Mouse (Mus musculus) spleen, adult 18-20 months (tissue): ENCODE results near the gene Ap2s1.
"Not testable (repeated sequence)": the region's sequence is repeated elsewhere in the genome, so short reads cannot be mapped to it uniquely, and the experiment has no call there.

Experiments
- DNase-seq, 2 experiments: peaks; one replicate each; pipeline ENCODE4 v3.0.0; 2022; ENCODE audit warnings: mixed read lengths in 2 of 2

Ap2s1 gene

GRCm38 (mm10) chr7:16738073-16738696 is at the start of gene Ap2s1:
Gene Ap2s1 (plus strand): TSS chr7:16738410.
- DNase-seq: peak; percentile 90 to 91

DNA sequence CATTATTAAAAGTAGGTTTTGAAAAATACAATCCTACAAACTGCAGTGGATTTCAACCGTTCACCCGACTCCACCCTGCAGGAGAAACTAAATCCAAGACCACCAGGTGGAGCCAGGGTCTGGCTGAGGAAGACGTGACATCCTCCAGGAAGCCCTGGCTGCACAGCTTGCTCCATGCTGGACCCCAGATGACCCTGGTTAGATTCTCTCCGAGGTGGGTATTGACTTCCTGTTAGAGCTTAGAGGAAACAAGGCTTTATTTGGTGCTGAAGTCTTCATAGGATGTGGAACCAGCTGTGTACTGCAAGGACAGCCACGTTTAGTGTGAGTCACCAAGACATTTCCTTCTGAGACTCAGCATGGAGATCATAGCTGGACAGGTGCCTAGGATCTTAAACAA is 49.0 kb upstream of the Ap2s1 start:
- no peak for DNase-seq

GRCm38 (mm10) chr7:16695025-16695424 is 43.2 kb upstream of the Ap2s1 start:
- peak in 1 of 2 experiments; percentile 42 for DNase-seq

- DNase-seq: no peak
These were observed 39.2 kb upstream of the Ap2s1 start for GRCm38 (mm10) chr7:16699042-16699441.

GRCm38 (mm10) chr7:16700583-16700982 is 37.6 kb upstream of the Ap2s1 start:
- DNase-seq: no peak

GRCm38 (mm10) chr7:16706385-16706784 is 31.8 kb upstream of the Ap2s1 start:
- DNase-seq: no peak

DNA sequence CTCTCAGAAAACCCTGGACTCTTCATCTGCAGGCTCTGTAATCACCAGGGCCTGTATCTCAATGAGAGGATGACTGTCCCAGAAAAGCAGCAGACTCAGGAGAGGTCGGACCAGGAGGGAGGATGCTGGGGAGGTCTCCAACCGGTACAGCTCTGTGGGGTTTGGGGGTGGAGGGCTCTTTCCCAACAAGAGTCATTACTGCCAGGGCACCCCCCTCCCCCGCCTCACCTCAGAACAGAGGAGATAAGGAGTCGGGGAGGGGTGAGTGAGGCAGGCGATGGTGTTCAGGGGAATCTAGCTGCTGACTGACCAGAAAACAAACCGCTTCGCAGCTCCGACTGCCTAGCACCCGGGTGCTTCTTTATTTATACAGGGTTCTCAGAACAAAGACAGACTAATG is 30.0 kb upstream of the Ap2s1 start:
- DNase-seq: no peak

DNA sequence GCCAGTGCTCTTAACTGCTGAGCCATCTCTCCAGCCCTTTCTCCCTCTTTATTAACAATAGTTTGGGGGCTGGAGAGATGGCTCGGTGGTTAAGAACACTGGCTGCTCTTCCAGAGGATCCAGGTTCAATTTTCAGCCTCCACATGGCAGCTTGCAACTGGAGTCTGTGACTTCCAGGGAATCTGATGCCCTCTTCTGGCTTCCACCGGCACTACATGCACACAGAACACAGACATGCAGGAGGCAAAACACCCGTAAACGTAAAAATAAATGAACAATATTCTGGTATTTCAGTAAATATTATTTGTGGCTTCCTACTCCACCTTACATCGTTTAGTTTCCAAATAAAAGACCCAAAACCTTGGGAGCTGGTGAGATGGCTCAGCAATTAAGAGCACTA is 27.6 kb upstream of the Ap2s1 start:
- DNase-seq: no peak

DNA sequence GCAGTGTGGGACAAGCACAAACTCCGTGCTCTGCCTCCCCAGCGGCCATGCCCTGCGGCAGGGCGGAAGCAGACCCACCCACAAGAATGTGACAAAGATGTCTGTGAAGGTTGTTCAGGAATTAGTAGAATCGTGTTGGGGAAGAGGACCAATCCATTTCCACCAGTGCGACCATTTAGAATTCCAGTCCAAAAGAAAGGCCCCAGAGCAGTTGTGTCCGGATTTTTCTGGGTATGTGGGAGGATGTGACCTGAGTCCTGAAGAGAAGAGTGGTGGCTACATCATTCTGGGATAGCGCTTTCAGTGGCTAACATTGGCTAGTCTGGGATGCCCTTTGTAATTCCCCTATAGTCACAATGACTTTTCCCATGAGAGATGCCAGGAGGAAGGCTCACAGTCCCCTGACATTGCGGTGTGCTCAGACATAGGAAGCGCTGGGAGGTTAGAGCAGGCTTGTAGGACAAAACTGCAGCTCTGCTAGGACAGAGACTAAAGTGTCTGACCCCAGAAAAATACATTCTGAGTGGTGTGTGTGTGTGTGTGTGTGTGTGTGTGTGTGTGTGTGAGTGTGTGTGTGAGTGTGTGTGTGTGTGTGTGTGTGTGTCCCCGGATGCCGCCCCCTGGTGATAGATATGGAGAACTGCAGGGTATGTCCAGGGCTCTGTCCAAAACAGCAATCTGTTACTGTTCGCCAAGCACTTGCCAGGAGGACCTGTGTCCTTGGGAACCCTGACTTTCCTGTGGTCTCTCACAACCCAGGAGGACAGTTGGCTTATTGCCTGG is 25.4 kb upstream of the Ap2s1 start:
- no peak for DNase-seq

GRCm38 (mm10) chr7:16716456-16717152 is 21.6 kb upstream of the Ap2s1 start:
- DNase-seq: not testable (repeated sequence)

DNA sequence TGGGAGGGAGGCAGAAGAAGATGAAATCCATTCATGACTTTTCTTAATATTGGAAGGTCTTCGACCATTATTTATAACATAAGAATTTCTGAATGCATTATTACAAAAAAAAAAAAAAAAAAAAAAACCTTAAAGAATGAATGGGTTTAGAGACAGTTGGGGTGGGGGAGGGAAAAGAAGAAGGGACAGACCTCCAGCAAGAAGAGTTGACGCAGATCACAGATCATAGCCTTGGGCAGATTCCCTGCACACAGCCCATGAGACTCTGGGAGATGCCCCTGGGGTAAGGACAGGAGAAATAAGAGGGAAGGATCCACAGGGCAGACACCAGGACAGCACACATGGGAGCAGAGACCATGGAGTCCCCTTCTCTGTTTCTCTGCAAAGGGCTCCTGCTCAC is 16.6 kb upstream of the Ap2s1 start, which contains the start of gene Ceacam9:
TSS of gene Ceacam9 (plus strand) at position 301 of the 400 bp plus-strand sequence.
- DNase-seq: no peak

- DNase-seq: not testable (repeated sequence)
These were observed 15.7 kb upstream of the Ap2s1 start for GRCm38 (mm10) chr7:16722490-16722889.

- peak; percentile 24 to 71 for DNase-seq
These were observed 9.4 kb upstream of the Ap2s1 start for GRCm38 (mm10) chr7:16728596-16729348.

DNA sequence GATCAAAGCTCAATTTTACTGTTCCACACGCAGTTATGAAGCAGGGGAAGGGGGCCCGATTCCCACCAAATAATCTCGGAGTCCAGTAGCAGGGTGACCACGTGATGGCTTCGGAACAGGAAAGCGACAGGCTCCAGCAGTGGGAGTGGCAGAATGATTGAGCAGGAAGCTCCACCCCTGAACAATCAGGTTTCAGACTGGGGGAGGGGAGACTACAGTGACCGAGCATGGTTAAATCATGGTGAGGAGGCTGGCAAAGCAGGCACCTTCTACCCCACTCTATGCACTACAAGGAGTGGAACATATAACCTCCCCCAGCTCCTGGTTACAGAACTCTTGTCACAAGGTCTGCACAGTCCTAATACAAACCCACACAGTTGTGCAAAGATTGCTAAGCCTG is 8.6 kb upstream of the Ap2s1 start:
- not testable (repeated sequence) for DNase-seq

DNA sequence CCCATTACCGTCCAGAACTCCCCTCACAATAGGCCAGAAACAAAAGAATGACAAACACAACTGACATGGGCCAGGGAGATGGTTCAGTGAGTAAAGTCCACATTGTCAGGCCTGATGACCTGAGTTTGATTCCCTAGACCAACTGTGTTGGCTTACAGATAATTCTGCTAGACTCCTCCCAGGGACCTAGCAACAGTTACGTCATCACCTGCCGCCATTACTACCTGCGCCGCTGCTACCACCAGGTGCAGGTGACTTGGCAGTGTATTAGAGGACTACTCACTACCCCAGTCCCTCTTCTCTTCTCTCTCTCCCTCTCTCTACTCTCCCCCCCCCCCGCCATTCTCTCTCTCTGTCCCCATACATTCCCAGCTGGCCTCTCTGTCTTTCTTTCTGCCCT is 7.4 kb upstream of the Ap2s1 start:
- no peak for DNase-seq

DNA sequence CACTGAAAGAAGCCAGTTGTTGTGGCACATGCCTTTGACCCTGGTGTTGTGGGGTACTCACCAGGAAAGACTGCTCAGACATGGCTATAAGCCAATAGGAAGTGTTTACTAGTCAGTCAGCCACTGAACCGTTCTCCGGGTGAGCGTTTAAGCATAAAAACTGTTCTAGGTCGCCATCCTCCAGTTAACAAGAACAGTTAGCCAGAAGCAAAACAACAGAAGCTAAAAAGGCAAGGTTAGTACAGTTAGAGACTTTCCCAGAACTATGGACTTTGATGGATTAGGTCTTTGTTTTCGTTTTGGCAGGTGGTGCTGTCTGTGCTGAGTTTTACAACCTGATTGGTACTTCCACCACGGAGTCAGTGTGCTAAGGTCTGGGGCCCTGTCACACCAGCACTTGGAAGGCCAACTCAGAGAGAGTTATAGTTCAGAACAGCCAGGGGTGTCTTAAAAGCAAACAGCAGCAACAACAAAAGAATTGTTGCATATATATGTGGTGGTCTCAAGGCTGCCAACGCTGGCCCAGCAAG is 6.3 kb upstream of the Ap2s1 start:
- DNase-seq: no peak

DNA sequence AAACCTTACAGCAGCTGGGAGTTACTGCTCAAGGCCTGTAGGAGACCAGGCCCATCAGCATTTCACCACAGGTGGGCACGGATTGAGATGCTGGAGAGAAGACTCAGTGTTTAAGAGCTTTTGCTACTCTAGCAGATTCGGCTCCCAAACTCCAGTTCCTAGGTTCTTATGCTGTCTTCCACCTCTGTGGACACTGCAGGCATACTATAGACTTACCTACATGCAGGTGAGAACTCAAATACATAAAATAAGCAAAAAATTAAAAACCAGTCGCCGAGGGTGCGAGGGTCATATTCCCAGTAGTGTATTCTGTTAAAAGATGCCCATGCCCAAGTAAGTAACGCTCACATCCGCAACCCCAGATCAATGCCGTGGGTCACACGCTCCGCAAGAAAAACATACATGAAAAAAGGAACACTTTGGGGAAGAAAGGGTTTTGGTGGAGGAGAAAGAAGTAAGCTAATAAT is 571 bp upstream of the Ap2s1 start:
- DNase-seq: no peak

- DNase-seq: no peak
These were observed 920 bp downstream of the Ap2s1 start for GRCm38 (mm10) chr7:16739056-16739604.

DNA sequence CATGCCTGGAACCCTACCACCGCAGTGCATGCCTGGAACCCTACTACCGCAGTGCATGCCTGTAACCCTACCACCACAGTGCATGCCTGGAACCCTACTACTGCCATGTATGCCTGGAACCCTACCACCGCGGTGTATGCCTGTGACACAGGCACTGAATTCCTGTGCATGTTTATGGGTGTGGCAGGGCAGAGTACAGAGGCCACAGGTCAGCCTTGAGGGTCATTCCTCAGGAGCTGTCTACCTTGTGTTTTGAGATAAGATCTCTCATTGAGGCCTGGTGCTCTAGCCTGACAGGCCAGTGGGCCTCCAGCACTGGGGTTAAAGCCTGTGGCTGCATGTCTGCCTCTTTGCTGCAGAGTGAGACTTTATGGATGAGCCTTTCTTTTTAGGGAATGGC is 7.2 kb downstream of the Ap2s1 start:
- DNase-seq: no peak

DNA sequence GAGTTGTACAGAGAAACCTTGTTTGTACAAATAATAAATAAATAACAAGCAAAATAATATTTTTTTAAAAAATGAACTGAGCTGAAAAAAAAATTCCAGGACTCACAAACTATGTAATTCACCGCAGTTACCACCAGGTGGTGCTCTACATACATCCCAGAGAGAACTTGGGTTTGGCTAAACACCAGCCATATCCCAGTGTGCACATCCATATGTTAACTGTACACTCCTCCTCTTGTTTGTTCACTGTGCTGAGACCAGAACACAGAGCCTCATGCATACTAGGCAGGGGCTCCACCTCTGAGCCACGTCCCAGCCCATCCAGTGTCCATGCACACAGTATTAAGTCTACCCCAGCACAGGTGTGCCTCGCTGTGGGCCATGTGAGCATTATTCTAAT is 7.9 kb downstream of the Ap2s1 start:
- peak in 1 of 2 experiments; percentile 34 for DNase-seq

GRCm38 (mm10) chr7:16747656-16748055 is 9.4 kb downstream of the Ap2s1 start:
- no peak for DNase-seq

DNA sequence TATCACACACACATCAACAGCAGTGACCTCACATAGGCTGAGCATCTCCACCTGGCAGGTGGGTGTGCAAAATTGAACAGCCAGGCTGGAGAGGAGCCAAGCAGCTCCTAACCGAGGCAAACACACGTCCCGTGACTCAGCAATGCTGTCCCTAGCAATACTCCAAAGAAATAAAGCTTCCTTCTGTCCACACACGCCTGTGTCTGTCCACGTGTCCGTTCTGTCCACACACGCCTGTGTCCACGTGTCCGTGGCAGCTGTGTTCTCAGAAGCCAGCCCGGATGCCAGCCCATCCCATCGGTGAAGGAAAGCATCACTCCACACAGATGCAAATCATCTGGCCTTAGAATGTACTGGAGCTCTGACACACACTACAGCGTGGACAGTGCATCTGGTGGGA is 13.8 kb downstream of the Ap2s1 start:
- DNase-seq: no peak
